Mouse (Mus musculus): Measurements from ENCODE around the gene Xpo4. TPM values are rescaled to one million over a fixed set of nuclear protein-coding genes. Genes with fewer than 3 reads are reported as not detected.
A peak's percentile ranks its signal among the peaks of the same experiment; 100 is the strongest.

Gene Xpo4
- polyA plus RNA-seq (2012; ENCODE audit: insufficient read depth, insufficient read length, low replicate concordance, missing spikeins): not detected in 2 replicates

DNA sequence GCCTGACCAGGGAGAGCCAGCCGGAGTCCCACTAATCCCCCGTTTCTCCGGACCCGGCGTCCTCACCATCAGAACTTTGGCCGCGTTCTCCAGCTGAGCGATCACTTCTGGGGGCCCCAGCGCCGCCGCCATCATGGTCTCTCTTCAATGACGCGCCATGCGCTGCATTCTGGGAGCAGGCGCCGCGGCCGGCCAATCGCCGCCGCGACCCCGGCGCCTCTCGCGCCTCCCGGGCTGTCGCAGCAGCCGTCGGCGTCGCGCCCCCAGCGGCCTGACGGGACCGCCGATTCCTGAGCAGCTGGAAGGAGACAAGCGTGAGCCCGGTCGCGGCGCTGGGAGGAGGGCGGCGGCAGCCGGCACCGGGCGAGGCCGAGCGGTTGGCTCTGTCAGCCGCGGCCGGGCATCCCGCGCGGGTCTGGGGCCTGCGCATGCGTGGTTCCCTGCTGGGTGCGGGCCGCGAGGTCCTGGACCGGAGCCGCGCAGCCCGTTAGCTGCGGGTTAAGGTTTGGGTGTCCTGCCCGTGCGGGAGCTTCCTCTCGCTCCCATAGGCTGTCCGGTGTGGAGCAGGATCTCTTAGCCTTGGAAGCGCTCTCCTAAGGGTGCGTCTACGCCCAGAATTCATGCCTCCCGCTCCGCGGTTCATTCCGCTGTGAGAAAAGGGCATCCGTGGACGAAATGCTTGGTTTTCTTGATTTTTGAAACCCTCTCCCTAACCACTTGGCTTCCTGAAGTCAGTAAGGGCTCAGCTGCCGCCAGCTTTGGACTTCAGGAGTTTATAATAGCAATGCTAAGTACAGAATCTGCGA is at the start of gene Xpo4:
Gene Xpo4 (minus strand): TSS at position 609 of the 806 bp plus-strand sequence.
- TF ChIP-seq POLR2A (IDR thresholded peaks at IDR 0.05; ENCODE audit: insufficient read depth, low read depth, low read length) (peak; percentile 79; the same call in 1 of the 2 replicates), CTCF (IDR thresholded peaks at IDR 0.05; ENCODE audit: insufficient read depth, low read depth, low read length) (0 out of 2 replicates have a peak, but pooled peaks have one; percentile 16)
- Histone ChIP-seq H3K4me1 (ENCODE audit: control insufficient read depth, insufficient read depth, low read length) (0 out of 2 replicates have a peak, but pooled peaks cover 2% of the 10 kb centered on the region), H3K27ac (ENCODE audit: insufficient read depth, low read depth, low read length) (peak within 1 kb of the TSS; percentile 70), H3K4me3 (ENCODE audit: insufficient read depth, low read depth, low read length) (peak within 1 kb of the TSS; percentile 80)
- WGBS: under 1% methylated on average over 80 of the region's 80 CpGs

DNA sequence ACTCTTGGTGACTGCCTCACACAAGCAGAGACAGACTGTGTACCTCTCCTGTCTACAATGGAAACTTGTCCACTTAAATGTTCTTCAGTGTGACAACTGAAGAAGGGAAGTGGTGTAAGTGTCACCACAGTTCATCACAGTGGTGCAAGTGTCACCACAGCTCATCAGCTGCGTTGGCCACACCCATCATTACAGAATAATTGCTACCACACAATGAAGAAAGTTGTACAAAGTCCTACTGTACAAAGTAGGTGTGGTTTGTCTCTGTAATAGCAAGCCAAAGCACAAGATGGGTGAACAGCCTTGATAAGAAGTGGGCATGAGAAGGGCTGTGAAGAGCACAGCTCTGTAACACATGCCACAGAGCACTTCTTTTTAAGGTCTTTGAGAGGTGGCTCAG is 47.7 kb upstream of the Xpo4 start:
- 91% methylated on average over 1 of the region's 1 CpGs for WGBS
- Histone ChIP-seq H3K27ac (ENCODE audit: insufficient read depth, low read depth, low read length) (no peak overlapping the region), H3K4me3 (ENCODE audit: insufficient read depth, low read depth, low read length) (no peak overlapping the region), H3K4me1 (ENCODE audit: control insufficient read depth, insufficient read depth, low read length) (peaks cover 4% of the 10 kb centered on the region)
- TF ChIP-seq CTCF (IDR thresholded peaks at IDR 0.05; ENCODE audit: insufficient read depth, low read depth, low read length) (no peak), POLR2A (IDR thresholded peaks at IDR 0.05; ENCODE audit: insufficient read depth, low read depth, low read length) (no peak)

DNA sequence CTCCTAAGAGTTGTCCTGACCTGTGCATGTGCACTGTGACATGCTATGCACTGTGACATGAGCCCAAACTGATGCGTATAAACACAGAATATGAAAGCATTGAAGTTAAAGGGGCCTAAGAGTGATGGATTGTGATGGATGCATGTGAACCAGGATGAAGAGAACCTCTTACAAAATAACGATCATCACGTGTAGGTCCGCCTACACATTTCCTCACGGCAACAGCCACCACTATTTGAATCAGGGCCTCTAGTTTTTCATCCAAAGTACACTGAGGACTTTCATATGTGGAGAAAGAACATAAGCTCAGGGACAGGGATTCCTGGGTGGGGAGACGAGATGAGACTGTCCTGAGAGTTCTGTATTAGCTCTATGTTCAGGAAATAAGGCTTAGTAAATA is 45.8 kb upstream of the Xpo4 start:
- Histone ChIP-seq H3K27ac (ENCODE audit: insufficient read depth, low read depth, low read length) (no peak overlapping the region), H3K4me1 (ENCODE audit: control insufficient read depth, insufficient read depth, low read length) (peaks cover 16% of the 10 kb centered on the region), H3K4me3 (ENCODE audit: insufficient read depth, low read depth, low read length) (no peak overlapping the region)
- TF ChIP-seq CTCF (IDR thresholded peaks at IDR 0.05; ENCODE audit: insufficient read depth, low read depth, low read length) (no peak), POLR2A (IDR thresholded peaks at IDR 0.05; ENCODE audit: insufficient read depth, low read depth, low read length) (no peak)
- 71% methylated on average over 6 of the region's 6 CpGs for WGBS

DNA sequence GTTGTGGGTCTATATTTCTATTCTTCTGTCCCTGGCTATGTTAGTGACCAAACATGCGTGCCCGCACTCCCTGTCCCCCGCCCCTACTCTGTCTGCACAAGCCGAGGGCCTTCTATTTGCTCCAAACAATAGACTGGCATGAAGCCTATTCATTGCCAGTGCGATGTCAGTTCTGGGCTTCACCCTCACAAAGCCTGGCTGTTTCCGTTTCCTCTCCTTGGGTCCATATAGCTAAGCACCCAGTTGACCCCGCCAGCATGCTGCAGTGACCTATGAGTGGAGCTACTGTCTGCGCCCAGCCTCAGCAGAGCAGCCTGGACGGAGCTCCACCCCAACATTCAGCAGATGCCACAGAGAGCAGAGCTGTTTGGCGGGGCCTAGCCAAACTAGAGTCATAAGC is 43.9 kb upstream of the Xpo4 start:
- no peak overlapping the region for H3K27ac ChIP-seq (ENCODE audit: insufficient read depth, low read depth, low read length)
- WGBS: 77% methylated on average over 10 of the region's 10 CpGs
- no peak for TF ChIP-seq POLR2A (IDR thresholded peaks at IDR 0.05; ENCODE audit: insufficient read depth, low read depth, low read length)
- TF ChIP-seq CTCF (IDR thresholded peaks at IDR 0.05; ENCODE audit: insufficient read depth, low read depth, low read length): no peak
- no peak overlapping the region for H3K4me3 ChIP-seq (ENCODE audit: insufficient read depth, low read depth, low read length)
- H3K4me1 ChIP-seq (ENCODE audit: control insufficient read depth, insufficient read depth, low read length): peaks cover 18% of the 10 kb centered on the region

DNA sequence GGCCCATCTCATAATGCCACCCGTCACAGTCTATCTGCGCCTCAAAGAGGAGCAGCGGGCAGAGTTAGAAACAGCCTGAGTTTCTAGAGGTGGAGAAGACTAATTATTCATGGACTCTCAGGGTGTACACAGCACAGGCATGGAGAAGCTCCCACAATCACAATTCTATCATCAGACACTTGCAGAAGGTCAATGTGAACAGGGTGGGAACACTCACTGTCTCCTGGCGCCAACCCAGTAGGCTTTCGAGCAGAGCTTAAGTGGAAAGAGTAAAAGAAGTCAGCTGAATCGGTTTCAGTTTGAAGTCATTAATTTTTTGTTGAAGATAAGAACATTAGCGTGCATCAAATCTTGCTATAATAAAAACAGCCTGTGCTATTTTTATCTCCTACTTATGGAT is 43.4 kb upstream of the Xpo4 start:
- Histone ChIP-seq H3K4me3 (ENCODE audit: insufficient read depth, low read depth, low read length) (no peak overlapping the region), H3K4me1 (ENCODE audit: control insufficient read depth, insufficient read depth, low read length) (peaks cover 18% of the 10 kb centered on the region), H3K27ac (ENCODE audit: insufficient read depth, low read depth, low read length) (no peak overlapping the region)
- 81% methylated on average over 7 of the region's 7 CpGs for WGBS
- TF ChIP-seq CTCF (IDR thresholded peaks at IDR 0.05; ENCODE audit: insufficient read depth, low read depth, low read length) (no peak), POLR2A (IDR thresholded peaks at IDR 0.05; ENCODE audit: insufficient read depth, low read depth, low read length) (no peak)

DNA sequence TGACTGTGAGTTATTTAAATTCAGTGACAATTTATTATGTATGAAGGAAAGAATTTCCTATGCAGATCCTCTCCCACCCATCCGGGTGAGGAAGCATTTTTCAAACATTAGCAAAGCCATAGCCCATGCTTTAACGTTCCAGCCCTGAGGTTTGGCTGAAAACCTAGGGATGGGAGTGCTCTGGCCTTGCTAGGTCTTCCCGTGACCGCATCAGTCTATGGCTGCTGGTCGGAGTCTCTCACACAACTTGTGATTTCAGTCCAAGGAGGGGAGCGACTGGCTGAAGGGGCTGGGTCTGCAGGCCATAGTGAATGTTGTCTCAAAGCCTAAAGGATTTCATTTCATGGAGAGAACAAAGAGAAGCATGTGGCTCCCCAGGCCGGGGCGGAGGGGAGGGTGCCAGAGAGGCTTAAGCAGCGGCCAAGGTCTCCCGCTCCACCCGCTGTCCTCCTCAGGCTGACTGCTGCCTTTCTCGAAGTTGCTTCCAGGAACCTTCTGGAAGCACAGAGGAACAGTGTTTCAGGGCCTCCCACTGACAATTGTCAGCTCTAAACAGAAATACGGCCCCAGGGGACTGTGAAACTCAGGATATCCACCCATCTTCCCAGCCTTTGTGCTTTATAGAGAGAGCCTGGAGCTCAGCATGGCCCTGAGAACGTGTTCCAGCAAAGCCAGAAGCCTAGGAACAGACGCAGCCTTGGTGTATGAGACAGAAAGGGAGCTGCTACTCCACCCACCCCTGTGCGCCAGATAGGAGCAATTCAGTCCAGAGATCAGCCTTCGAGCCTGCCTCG is 42.1 kb upstream of the Xpo4 start:
- TF ChIP-seq POLR2A (IDR thresholded peaks at IDR 0.05; ENCODE audit: insufficient read depth, low read depth, low read length) (no peak), CTCF (IDR thresholded peaks at IDR 0.05; ENCODE audit: insufficient read depth, low read depth, low read length) (no peak)
- no peak overlapping the region for H3K27ac ChIP-seq (ENCODE audit: insufficient read depth, low read depth, low read length)
- H3K4me1 ChIP-seq (ENCODE audit: control insufficient read depth, insufficient read depth, low read length): peaks cover 19% of the 10 kb centered on the region
- 27% methylated on average over 18 of the region's 18 CpGs for WGBS
- no peak overlapping the region for H3K4me3 ChIP-seq (ENCODE audit: insufficient read depth, low read depth, low read length)

DNA sequence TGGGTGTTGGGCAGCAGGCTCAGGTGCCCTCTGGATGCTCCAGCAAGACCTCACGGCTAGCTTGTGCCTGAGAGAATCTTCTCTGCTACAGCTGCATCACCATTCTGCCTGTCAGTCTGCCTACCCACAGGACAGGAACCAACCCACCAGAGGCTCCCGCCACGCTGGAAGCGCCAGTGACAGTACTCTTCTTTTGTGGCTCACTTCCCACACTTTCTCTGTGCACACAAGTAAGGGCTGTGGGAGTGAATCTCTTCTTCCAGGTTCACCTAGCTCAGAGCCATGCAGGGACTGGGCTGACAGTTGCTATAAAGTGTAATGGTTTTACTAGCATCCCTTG is 41.5 kb upstream of the Xpo4 start:
- TF ChIP-seq POLR2A (IDR thresholded peaks at IDR 0.05; ENCODE audit: insufficient read depth, low read depth, low read length): no peak
- no peak for TF ChIP-seq CTCF (IDR thresholded peaks at IDR 0.05; ENCODE audit: insufficient read depth, low read depth, low read length)
- Histone ChIP-seq H3K4me3 (ENCODE audit: insufficient read depth, low read depth, low read length) (no peak overlapping the region), H3K27ac (ENCODE audit: insufficient read depth, low read depth, low read length) (0 out of 2 replicates have a peak overlapping the region, but pooled peaks have one; percentile 8), H3K4me1 (ENCODE audit: control insufficient read depth, insufficient read depth, low read length) (peaks cover 22% of the 10 kb centered on the region)
- 34% methylated on average over 4 of the region's 4 CpGs for WGBS

DNA sequence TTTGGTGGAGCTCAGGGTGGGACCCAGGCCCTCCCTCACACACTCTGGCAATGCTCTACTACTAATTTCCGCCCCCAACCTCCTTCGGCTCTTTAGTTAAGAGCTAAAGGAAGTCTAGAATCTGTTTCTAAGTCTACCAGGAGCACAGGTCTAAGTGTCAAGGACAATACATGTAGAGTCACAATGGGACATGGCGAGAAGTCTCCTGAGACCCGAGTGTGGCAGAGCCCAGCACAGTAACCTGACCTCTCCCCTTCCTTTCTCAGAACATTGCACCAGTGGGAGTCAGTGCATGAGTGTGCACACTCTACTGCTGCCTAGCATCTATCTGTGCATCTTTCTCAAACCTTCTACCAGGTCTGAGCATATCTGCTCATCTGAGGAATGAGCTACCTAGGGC is 40.5 kb upstream of the Xpo4 start:
- TF ChIP-seq CTCF (IDR thresholded peaks at IDR 0.05; ENCODE audit: insufficient read depth, low read depth, low read length): no peak
- TF ChIP-seq POLR2A (IDR thresholded peaks at IDR 0.05; ENCODE audit: insufficient read depth, low read depth, low read length): no peak
- WGBS: 90% methylated on average over 4 of the region's 4 CpGs
- no peak overlapping the region for H3K27ac ChIP-seq (ENCODE audit: insufficient read depth, low read depth, low read length)
- H3K4me1 ChIP-seq (ENCODE audit: control insufficient read depth, insufficient read depth, low read length): peaks cover 22% of the 10 kb centered on the region
- no peak overlapping the region for H3K4me3 ChIP-seq (ENCODE audit: insufficient read depth, low read depth, low read length)

DNA sequence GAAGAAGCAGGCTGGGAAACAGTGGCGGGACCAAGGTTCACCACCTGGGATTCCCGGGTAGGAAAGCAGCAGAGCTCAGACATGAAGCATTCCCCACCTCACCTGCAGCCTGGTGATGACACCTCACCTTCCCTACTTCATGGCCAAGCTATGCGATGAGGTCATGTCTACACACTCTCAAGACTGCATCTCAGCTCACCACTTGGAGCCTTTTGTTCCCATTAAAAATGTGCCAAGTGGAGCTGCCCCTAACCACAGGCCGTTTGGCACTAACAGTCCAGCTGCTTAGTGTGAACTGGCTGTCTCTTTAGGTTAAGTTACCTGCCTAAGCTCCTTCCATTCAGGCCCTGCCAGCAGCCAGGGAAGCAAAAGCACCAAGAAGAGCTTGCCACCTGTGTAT is 39.8 kb upstream of the Xpo4 start:
- H3K27ac ChIP-seq (ENCODE audit: insufficient read depth, low read depth, low read length): no peak overlapping the region
- TF ChIP-seq CTCF (IDR thresholded peaks at IDR 0.05; ENCODE audit: insufficient read depth, low read depth, low read length): no peak
- TF ChIP-seq POLR2A (IDR thresholded peaks at IDR 0.05; ENCODE audit: insufficient read depth, low read depth, low read length): no peak
- WGBS: 92% methylated on average over 4 of the region's 4 CpGs
- H3K4me1 ChIP-seq (ENCODE audit: control insufficient read depth, insufficient read depth, low read length): peaks cover 22% of the 10 kb centered on the region
- H3K4me3 ChIP-seq (ENCODE audit: insufficient read depth, low read depth, low read length): no peak overlapping the region
